Mouse (Mus musculus) A20 (cell line): ENCODE data around the gene Map3k1.

Experiments used
- DNase-seq: peaks from one replicate; pipeline ENCODE4 v3.0.0-alpha.2; 2011; ENCODE audit warnings: low read depth, low spot score

Map3k1 gene

DNA sequence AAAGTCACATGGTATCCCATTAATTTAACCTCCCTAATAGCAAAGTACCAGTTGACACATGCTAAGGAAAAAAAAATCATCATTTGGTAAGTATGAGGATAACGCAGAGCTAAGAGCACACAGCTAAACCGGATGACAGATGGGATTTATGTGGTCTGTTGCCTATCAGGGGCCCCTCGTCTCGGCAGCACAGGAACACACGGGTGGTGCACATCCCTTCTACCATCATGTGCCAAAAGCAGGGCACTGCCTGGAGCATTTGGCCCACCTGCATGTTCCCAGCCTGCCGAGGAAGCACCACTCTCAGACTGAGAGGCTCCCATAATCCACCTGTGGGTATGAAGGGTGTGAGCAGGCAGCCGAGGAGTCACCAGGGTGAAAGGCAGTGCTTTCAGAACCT, 63.6 kb downstream of the Map3k1 start:
- DNase-seq = no peak

DNA sequence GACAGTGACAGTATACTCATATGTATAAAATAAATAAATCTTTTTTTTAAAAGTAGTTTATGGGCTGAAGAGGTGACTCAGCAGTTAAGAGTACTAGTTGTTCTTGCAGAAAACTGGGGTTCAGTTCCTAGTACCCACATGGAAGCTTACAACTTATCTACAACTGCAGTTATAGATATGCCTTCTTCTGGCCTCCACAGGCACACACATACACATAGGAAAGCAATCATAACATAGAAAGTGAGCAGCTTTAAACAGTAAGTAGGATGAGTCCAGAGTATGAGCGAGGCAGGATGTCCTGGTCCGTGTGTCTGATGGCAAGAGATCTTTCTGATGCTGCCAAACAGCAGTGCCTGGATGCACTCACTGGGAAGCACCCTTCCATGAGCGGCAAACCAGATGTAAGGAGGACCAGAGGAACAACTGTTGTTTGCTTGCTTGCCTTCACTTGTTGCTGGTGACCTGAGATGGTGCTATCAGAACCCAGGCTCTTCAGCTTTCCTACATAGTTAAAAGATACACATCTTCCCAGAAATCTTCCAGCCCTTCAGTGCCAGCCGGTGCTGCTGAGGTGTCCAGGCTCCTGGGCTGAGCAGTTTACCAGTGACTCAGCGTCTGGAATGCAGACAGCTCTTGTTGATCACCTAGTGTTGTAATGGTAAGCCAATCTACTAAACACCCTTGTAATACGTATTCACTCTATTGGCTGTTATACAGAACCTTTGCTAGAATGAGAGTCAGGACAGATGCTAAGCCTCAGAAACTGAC, 64.4 kb downstream of the Map3k1 start:
- no peak for DNase-seq

DNA sequence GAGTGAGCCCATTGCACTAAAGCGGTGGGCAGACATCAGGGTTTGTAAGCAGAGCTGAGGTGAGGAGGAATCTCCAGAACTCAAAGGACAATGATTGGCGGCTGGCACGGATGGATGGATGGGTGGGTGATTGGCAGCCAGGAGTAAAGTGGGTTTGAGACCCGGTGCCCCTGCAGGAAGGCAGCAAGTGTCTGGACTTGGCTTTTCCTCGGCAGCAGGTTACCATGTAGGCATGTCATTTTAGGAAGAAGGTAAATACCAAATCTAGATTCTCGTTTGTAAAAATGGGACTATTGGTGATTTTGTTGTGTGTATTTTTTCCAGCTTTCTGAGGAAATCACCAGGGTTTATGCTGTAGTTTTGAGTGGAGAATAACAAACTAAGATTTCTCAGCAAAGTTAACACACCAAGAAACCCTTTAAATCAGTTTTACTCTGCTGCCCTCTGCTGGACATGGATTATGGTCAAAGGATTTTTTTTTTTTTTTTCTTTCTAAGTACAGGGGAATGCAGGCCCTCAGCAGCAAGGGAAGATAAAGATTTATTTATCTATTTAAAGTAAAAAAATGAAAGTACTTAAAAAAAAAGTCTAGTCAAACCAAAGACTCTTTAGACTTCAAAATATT, 66.7 kb downstream of the Map3k1 start:
- peak; percentile 78 for DNase-seq

DNA sequence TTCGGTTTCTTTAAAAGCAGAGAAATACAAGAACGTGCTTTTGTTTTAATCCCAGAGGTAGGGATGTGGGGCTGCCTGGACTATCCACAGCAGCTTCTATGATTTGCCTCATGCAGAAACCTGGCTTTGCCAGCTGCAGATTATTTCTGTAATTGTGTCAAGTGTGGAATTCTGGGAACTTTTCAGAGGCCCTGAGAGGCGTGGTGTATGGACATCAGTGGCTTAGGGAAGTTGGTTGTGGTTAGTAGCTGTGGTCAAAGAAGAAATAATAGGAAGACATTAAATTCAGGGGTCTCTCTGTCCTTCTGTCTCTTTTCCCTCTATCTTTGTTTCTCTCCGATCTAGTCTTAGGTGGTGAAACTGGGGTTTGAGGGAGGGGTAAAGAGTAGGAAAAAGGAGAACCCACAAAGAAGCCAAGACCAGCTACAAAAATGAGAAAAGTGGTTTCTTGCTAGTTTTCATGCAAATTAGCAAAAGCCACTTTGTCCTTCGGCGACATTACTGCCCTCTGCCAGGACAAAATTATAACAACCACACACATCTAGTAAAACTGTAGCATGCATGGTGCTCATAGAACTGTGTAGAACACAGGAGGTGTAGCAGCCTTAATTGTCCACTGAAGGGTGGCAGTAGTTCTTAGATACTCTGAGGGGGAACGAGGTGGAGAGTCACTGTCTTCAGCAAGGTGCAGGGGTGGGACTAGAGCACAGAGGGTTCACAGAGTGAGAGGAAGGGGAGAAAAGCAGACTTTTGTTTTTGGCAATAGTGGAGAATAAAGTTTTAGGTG, 67.4 kb downstream of the Map3k1 start:
- peak; percentile 63 for DNase-seq

DNA sequence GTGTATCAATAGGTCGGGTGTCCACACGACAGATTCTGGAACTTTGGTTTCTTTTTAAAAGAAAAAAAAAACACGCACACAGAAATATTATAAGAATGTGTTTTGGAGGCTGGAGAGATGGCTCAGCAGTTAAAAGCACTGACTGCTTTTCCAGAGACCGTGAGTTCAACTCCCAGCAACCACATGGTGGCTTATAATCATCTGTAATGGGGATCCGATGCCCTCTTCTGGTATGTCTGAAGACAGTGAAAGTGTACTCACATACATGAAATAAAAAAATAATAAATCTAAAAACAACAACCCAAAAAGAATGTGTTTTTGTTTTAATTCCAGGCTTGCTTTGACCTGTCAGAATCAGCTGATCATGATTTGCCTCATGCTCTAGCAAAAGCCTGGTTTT, 81.9 kb downstream of the Map3k1 start:
- peak; percentile 58 for DNase-seq

DNA sequence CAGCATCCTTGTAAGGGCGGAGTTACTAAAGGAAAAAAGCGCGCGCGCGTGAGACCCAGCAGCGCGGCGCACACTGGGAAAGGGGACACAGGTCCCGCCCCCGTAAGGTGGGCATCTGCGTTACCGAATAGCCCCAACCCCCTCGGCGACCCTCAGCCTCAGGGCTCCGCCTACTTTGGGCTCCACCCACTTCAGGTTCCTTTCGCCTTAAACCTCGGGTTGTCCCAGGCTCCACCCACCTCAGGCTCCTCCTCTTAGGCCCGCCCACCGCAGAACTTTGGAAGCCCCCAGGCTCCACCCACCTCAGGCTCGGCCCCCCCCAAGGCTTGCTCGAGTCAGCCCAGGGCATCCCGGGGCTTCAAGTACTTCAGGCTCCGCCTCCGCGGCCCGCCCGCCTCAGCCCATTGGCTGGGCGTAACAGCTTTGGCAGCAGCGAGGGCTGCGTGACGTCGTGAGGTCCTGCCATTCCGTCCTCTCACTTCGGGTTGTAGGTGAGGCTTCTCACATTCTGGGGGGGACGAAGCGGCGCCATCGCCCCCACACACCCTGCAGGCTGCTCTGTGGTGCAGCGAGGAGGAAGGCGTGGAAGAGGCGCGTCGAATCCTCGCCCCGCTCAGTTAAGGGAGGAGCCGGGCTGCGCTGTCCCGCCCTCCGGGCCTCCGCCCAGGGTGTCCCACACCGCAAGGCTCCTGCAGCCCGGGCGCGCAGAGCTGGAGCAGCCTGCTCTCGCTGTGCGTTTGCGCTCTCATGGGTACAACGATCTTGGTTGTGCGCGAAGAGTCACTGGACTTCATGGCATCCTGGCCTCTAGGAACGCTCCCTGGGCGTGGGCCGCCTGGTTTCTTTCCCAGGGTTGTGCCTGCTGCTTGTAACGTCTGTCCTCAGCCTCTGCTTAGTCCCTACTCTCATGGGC, 83.4 kb downstream of the Map3k1 start:
- peak; percentile 100 for DNase-seq

DNA sequence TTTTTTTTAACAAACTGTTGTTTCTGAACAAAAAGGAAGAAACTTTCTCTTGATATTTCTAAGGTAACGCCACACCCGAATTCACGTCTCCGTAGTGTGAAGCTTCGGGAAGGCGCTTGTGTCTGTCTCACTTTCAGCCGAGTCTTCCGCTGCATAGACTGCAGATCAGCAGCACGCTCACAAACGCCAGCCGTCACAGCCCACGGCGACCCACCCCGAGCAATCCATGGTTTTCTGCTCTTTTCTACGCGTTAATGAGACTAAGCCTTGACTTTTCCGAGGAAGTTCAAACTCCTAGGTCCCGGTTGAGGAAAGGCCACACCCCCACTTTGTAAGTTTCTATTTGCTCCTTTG, 84.0 kb downstream of the Map3k1 start:
- DNase-seq = no peak

DNA sequence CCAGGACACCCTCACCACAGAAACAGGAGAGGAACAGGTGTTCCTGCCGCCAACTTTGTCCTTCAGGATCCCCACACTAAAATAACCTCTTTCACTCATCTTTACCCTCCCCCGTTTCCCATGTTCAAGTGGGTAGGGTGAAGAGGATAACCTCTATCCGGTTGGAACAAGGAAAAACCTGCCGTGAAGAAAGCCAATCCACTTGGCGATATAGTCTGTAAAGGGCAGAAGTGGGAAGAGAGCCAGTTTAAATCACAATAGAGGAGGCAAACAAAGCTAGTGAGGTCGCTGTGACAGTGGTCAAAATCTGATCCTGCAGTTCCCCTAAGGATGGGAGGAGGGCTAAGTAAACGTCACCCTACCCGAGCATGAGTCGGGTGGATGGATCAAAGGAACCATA, 89.1 kb downstream of the Map3k1 start:
- DNase-seq = no peak

DNA sequence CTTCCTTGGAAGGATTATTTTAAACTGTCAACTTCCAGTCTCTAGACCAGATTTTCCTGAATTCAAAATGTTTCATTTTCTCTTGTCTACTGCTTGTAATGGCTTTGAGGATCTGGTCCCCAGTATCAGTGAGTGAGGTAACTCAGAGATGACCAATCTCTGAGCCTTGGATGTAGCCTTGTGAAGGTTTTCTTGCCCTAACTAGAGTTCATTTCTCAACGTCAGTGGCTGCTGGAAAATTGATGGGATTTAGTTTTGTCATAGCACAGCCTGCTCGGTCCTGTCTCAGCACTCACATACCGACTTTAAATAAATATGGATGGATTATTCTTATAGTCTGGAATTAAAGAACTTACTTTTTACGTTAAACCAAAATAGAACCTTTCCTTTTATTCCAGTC, 98.3 kb downstream of the Map3k1 start:
- DNase-seq = no peak

DNA sequence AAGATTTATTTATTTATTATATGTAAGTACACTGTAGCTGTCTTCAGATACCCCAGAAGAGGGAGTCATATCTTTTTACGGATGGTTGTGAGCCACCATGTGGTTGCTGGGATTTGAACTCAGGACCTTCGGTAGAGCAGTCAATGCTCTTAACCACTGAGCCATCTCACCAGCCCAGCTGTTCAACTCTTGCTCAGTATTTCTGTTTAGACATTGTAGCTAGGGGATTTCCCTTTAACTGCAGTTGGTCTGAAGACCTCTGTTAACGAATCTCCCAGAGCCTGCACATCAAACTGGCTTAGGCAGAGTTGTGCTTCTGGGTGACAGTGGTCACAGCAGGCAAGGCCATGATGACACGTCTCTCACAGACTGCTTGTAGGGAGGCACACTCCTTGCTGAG, 104.8 kb downstream of the Map3k1 start:
- peak; percentile 33 for DNase-seq

DNA sequence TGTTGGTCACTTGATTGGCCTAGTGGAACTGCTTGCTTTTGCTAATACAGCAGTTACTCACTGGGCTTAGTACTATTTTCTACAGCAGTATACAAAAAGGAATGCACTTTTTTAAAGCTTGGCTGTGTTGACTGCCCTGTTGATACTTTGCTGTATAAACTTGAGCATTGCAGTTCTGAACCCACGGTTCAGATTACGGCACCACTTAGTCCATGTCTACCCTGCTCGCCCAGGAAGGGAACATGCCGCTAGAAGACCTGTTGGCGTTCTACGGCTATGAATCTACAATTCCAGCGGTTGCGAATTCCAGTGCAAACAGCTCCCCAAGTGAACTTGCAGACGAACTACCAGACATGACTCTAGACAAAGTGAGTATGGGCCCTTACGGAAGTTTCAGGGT, 105.4 kb downstream of the Map3k1 start:
- DNase-seq = no peak
